Mouse (Mus musculus) thymus, postnatal 10 days (tissue): ENCODE measurements around the gene Ifrd2.
A peak's percentile ranks its signal among the peaks of the same experiment; 100 is the strongest.

Experiments
- DNase-seq, 2 experiments: peaks; one replicate each; pipeline ENCODE4 v3.0.0; 2021; ENCODE audit warnings: low spot score in 2 of 2

Ifrd2 gene

GRCm38 (mm10) chr9:107637070-107637469 lies 49.6 kb downstream of the Ifrd2 start:
- no peak for DNase-seq

GRCm38 (mm10) chr9:107640257-107640772 lies 52.9 kb downstream of the Ifrd2 start:
- DNase-seq: peak in 1 of 2 experiments; percentile 30

DNA sequence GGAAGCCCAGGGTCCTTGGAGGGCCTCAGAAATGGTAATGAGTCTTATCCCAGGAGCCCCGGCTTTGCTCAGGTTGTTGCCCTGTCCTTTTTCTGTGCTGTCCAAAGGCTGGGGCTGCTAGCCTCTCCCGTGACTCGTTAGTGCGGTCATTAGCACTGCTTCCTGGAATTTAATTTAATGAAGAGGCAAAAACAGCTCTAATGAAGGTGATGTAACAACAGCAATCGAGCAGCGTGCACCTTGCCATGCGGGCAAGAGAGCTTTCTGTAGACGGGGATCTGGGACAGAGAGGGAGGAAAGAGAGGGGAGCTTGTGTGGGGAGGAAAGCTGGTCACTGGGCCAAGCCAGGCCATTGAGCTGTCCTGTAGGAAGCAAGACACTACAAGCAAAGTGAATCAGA lies 54.2 kb downstream of the Ifrd2 start:
- no peak for DNase-seq
